Mouse (Mus musculus) hindbrain, embryonic 11.5 days (tissue): ENCODE data around the gene Hmg20a. TPM values are rescaled to one million over a fixed set of nuclear protein-coding genes. Genes with fewer than 3 reads are reported as not detected.
A peak's percentile ranks its signal among the peaks of the same experiment; 100 is the strongest.

Experiments used
- ATAC-seq: fragments of 200-750 bp; cut with Nextera tagmentation; 2 replicates; pipeline ENCODE4 v1.8.0; 2017; ENCODE audit warnings: mild to moderate bottlenecking, moderate TSS enrichment, moderate library complexity; ENCODE audit not compliant: low FRiP score
- DNase-seq: peaks from one replicate; pipeline ENCODE4 v3.0.0-alpha.2; 2015; ENCODE audit warnings: low spot score
- H3K27ac ChIP-seq: fragments of 300-500 bp; sonication (generic); 2 replicates; pipeline ENCODE4 v1.5.1; 2014; ENCODE audit warnings: mild to moderate bottlenecking, low read depth, low read length
- H3K27me3 ChIP-seq: fragments of 300-500 bp; sonication (generic); 2 replicates; pipeline ENCODE4 v1.6.1; 2014; ENCODE audit warnings: mild to moderate bottlenecking, low read length, moderate library complexity, mixed read lengths; ENCODE audit not compliant: control insufficient read depth, insufficient read depth
- H3K36me3 ChIP-seq: fragments of 300-500 bp; sonication (generic); 2 replicates; pipeline ENCODE4 v1.6.1; 2014; ENCODE audit warnings: mild to moderate bottlenecking, low read length, moderate library complexity, mixed read lengths; ENCODE audit not compliant: control insufficient read depth, insufficient read depth
- H3K4me1 ChIP-seq: fragments of 300-500 bp; sonication (generic); replicated peaks from 2 replicates; pipeline ENCODE4 v1.6.1; 2014; ENCODE audit warnings: low read length, mixed read lengths; ENCODE audit not compliant: control insufficient read depth, insufficient read depth
- H3K4me2 ChIP-seq: fragments of 300-500 bp; sonication (generic); replicated peaks from 2 replicates; pipeline ENCODE4 v1.6.1; 2014; ENCODE audit warnings: mild to moderate bottlenecking, low read depth, low read length
- H3K4me3 ChIP-seq: fragments of 300-500 bp; sonication (generic); 2 replicates; pipeline ENCODE4 v1.5.1; 2014; ENCODE audit warnings: low read depth, low read length
- H3K9ac ChIP-seq: fragments of 300-500 bp; sonication (generic); 2 replicates; pipeline ENCODE4 v1.6.1; 2014; ENCODE audit warnings: low read depth, low read length
- H3K9me3 ChIP-seq: fragments of 300-500 bp; sonication (generic); 2 replicates; pipeline ENCODE4 v1.6.1; 2016; ENCODE audit warnings: low read length; ENCODE audit not compliant: control insufficient read depth
- WGBS: fragments of 180-500 bp; shearing (Covaris S2); extraction: QIAGEN DNeasy Blood & Tissue Kit; methylation state at CpG from one replicate; pipeline ENCODE4 v1.1.7; 2014; 5-methylcytosine and 5-hydroxymethylcytosine counted together
- polyA plus RNA-seq: library from polyadenylated mRNA; unstranded; fragments of >200 nt; fragmentation: Nextera tagmentation; extraction: Ambion mirVana; gene quantifications from 2 replicates; pipeline ENCODE4 v1.2.1, GENCODE M21; 2014

Gene Hmg20a
- polyA plus RNA-seq, 1 experiment from 2014 or later = 76.2 TPM

GRCm38 (mm10) chr9:56496567-56496966 is 78.2 kb downstream of the Hmg20a start:
- WGBS = 90% methylated on average over 5 of the region's 5 CpGs

GRCm38 (mm10) chr9:56497181-56497864 is 78.9 kb downstream of the Hmg20a start:
- no peak for DNase-seq

More at GRCm38 (mm10) chr9:56496567-56496966, 78.2 kb downstream of the Hmg20a start:
- H3K4me2 ChIP-seq = no peak overlapping the region
- H3K9me3 ChIP-seq = no peaks in the 10 kb centered on the region
- no peaks in the 10 kb centered on the region for H3K36me3 ChIP-seq
- H3K4me3 ChIP-seq = no peak overlapping the region
- H3K27me3 ChIP-seq = no peaks in the 10 kb centered on the region
- no peaks in the 10 kb centered on the region for H3K4me1 ChIP-seq
- ATAC-seq = no peak
- H3K9ac ChIP-seq = no peak overlapping the region
- no peak overlapping the region for H3K27ac ChIP-seq
- DNase-seq = no peak

DNA sequence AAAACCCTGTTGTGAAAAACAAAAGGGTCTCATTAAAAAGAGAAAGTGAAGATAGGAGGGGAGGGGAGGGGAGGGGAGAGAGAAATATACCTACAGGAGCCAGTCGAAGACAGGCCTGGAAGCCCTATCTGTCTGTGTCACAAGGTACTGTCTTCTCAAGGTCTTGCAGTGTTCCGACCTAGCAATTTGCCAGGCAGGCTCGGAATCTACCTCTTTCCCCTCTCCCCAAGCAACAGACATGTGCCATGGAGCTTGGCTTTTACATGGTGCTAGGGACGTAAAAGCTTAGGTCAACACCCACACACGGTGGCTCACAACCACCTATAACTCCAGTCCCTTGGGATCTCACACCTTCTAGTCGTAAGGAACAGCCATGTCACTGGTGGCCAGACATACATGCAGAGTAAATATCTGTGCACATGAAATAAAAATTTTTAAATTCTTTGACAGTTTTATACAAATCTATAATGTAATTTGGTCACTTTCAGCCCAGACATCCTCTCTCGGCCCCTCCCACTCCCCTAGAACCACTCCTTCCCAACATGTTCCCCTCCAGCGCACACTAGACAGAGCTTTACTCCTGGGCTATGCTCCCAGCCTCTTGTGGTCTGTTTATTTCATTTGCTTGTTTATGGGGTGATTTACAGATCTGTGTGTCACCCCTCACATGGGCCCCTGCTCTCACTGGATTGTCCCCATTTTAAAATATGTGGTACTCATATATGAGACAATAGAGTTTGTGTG is 81.1 kb downstream of the Hmg20a start:
- no peak for ATAC-seq
- 86% methylated on average over 8 of the region's 8 CpGs for WGBS

More at GRCm38 (mm10) chr9:56497181-56497864, 78.9 kb downstream of the Hmg20a start:
- H3K9ac ChIP-seq = no peak overlapping the region
- WGBS = 93% methylated on average over 5 of the region's 5 CpGs
- no peak overlapping the region for H3K27ac ChIP-seq
- H3K4me1 ChIP-seq = no peaks in the 10 kb centered on the region
- H3K9me3 ChIP-seq = no peaks in the 10 kb centered on the region
- no peaks in the 10 kb centered on the region for H3K36me3 ChIP-seq
- no peak overlapping the region for H3K4me3 ChIP-seq
- ATAC-seq = no peak
- H3K4me2 ChIP-seq = no peak overlapping the region
- H3K27me3 ChIP-seq = no peaks in the 10 kb centered on the region

GRCm38 (mm10) chr9:56500893-56501590 is 82.6 kb downstream of the Hmg20a start:
- no peak for DNase-seq
- Histone ChIP-seq H3K4me2 (no peak overlapping the region), H3K36me3 (no peaks in the 10 kb centered on the region), H3K4me3 (no peak overlapping the region), H3K9ac (no peak overlapping the region), H3K27me3 (no peaks in the 10 kb centered on the region), H3K4me1 (no peaks in the 10 kb centered on the region), H3K27ac (no peak overlapping the region), H3K9me3 (no peaks in the 10 kb centered on the region)
- 68% methylated on average over 8 of the region's 8 CpGs for WGBS
- no peak for ATAC-seq

More for the DNA sequence above, 81.1 kb downstream of the Hmg20a start:
- H3K36me3 ChIP-seq = no peaks in the 10 kb centered on the region
- H3K27me3 ChIP-seq = no peaks in the 10 kb centered on the region
- no peaks in the 10 kb centered on the region for H3K4me1 ChIP-seq
- no peak overlapping the region for H3K4me2 ChIP-seq
- H3K9ac ChIP-seq = no peak overlapping the region
- no peak for DNase-seq
- H3K4me3 ChIP-seq = no peak overlapping the region
- H3K9me3 ChIP-seq = no peaks in the 10 kb centered on the region
- no peak overlapping the region for H3K27ac ChIP-seq

DNA sequence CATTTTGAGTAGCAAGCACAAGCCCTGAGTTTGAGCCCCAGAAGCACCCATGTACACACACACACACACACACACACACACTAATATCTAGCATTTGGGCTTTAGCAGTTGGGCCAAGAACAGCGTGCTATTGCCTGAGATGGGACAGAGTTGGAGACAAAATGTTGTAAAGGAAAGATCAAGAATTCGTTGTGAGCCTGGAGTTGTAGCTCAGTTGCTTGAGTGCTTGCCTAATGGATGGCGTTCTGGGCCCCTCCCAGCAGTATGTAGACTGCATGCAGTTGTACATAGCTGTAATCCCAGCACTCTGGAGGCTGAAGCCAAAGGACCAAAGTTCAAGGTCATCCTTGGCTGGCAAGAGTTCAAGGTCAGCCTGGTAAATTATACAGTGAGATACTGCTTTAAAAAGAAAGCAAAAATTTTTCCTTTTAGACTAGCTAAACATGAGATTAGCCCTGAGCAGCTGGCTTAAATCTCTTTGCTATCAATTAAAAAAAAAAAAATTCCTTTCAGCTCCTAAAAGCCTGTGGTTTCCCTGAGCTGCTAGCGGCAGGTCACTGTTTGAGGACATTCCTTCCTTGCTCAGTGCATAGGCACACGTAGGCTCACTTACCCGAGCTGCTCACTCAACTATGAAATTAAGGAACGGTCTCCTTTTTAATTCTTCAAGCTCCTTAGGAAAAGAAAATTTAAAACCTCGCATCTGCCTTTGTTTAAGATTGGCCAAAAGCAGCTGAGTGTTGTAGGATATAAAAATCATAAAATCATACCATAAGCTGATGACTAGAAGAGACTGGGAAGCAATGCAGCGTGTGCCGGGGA is 83.5 kb downstream of the Hmg20a start:
- 0 out of 2 replicates have a peak overlapping the region, but pooled peaks have one; percentile 21 for H3K27ac ChIP-seq
- H3K27me3 ChIP-seq = no peaks in the 10 kb centered on the region
- H3K4me1 ChIP-seq = peaks cover 2% of the 10 kb centered on the region; the same call in 1 of the 2 replicates
- DNase-seq = no peak
- no peaks in the 10 kb centered on the region for H3K9me3 ChIP-seq
- no peak overlapping the region for H3K9ac ChIP-seq
- H3K36me3 ChIP-seq = no peaks in the 10 kb centered on the region
- no peak overlapping the region for H3K4me3 ChIP-seq
- ATAC-seq = no peak
- no peak overlapping the region for H3K4me2 ChIP-seq
- 55% methylated on average over 10 of the region's 10 CpGs for WGBS

DNA sequence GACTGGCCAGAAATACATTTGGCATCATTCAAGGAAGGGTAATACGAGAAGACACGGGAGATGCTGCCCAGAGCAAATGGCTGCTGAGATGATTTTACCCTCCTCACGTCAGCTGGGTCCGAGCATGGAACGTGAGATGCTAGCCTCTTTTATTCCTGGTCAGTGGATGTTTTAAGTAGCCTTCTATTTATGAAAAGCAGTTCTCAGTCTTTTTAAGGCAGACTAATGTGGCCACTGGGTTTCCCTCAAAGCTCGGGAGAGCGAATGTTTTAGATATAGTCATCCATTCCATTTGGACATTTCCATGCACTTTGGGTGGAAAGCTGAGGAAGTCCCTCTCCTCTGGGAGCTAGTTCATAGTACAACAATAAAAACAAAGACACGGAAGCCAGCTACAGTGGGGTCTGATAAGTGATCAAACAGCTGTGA is 84.1 kb downstream of the Hmg20a start:
- WGBS = 46% methylated on average over 8 of the region's 8 CpGs
- ATAC-seq (no peak), DNase-seq (peak; percentile 15)
- H3K4me1 ChIP-seq = peaks cover 2% of the 10 kb centered on the region; the same call in 1 of the 2 replicates
- H3K4me3 ChIP-seq = no peak overlapping the region
- no peaks in the 10 kb centered on the region for H3K9me3 ChIP-seq
- no peak overlapping the region for H3K9ac ChIP-seq
- no peaks in the 10 kb centered on the region for H3K36me3 ChIP-seq
- H3K4me2 ChIP-seq = no peak overlapping the region
- no peaks in the 10 kb centered on the region for H3K27me3 ChIP-seq
- H3K27ac ChIP-seq = 0 out of 2 replicates have a peak overlapping the region, but pooled peaks have one; percentile 33

DNA sequence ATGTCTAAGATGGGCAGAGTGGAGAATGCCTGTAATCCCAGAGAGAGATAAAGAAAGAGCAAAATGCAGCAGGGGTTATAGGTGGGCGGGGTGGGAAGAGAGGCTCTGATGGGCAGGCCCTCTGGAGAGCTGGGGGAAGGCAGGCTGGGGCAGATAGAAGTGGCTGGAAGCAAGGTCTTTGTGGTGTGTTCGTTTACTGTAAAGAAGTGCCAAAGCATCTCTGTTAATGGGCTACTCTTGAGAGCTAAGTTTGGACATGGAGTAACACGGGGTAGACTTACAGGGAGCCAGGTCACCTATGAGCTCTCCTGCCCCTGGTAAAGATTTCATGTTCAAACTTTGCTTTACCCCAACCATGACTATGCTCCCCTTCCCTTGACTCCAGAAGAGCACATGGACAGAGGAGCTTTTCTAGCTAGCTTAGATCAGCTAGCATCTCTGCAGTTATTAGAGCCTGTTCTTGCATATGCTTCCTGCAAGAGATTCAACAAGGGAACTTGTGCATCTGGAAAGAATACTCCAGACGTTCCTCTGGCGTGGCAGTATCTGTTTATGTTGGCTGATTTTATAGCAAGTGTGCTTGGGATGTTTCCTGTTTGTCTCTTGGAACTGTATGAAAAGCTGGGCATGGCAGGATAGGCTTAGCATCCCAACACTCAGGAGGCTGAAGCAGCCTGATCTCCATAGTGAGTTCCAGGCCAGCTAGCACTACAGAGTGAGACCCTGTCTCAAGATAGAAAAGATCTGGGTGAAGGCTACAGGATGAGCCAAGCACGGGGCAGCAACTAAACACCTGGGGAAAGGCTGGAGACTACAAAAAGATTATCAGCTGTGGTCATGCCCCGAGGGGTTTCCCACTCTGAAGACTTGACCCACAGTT is 85.5 kb downstream of the Hmg20a start:
- 77% methylated on average over 7 of the region's 7 CpGs for WGBS
- H3K4me3 ChIP-seq = no peak overlapping the region
- ATAC-seq (no peak), DNase-seq (no peak)
- H3K4me2 ChIP-seq = no peak overlapping the region
- H3K36me3 ChIP-seq = no peaks in the 10 kb centered on the region
- no peak overlapping the region for H3K9ac ChIP-seq
- no peaks in the 10 kb centered on the region for H3K9me3 ChIP-seq
- no peaks in the 10 kb centered on the region for H3K27me3 ChIP-seq
- H3K4me1 ChIP-seq = peaks cover 4% of the 10 kb centered on the region; the same call in 1 of the 2 replicates
- no peak overlapping the region for H3K27ac ChIP-seq
